Mouse (Mus musculus): ENCODE measurements around the gene 4930455H04Rik.

DNA sequence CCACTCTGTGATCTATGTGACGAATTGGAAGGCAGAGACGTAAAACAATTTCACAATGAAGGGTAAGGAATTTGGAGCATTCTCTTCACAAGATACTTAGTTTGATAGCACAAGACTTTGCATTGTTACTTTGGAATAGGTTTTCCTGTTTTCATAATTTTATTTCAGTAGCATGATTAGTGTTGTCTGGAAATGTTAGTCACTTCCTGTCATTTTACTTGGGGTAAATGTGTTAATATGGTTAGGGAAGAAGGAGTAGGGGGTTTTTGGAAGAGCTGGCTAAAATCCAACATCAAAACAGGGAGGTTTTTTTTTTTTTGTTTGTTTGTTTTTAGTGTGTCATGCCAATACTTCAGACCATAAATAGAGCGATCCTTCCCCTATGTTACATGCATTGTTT lies 46.5 kb upstream of the 4930455H04Rik start:
- TF ChIP-seq CTCF (IDR thresholded peaks at IDR 0.05; ENCODE audit: insufficient read depth, low read depth, low read length) (no peak), POLR2A (IDR thresholded peaks at IDR 0.05; ENCODE audit: insufficient read depth, low read depth, low read length) (no peak)
